Mouse (Mus musculus): ENCODE results near the gene Klc4.

The Klc4 gene

GRCm38 (mm10) chr17:46621324-46621723 is 24.5 kb downstream of the Klc4 start:
- DNase-seq (ENCODE audit: low read depth, low spot score): no peak

DNA sequence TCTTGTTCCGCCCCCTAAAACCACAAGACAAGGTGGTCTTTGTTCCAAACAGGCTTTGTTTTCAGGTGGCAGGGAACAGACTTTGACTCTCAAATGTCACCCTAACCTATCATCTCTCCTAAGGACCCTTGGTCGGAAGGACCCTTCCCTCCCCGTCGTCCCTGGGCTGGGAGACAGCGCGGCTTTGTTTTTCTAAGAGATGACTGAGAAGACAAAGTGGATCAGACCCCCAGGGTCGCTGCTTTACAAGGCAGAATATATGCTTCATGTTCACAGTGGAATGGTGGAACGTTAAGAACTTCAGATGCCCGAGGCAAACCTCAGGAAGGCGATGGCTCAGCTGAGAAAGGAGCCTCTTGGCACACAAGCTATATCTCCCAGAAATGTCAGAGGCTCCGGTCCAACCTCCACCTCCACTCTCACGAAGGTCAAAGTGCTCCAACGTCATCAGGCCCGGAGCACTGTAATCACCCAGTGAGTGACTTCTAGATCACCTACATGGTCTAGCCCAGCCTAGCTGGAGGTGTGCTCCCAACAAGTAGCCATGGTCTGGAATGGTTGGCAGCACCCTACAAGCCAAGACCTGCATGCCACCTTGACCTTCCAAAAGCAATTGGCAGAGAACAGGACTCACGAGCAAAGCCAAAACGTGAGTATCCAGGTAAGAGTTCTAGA is 26.0 kb downstream of the Klc4 start:
- no peak for DNase-seq (ENCODE audit: low read depth, low spot score)

GRCm38 (mm10) chr17:46618769-46619682 is 26.8 kb downstream of the Klc4 start:
- DNase-seq (ENCODE audit: low read depth, low spot score): no peak

DNA sequence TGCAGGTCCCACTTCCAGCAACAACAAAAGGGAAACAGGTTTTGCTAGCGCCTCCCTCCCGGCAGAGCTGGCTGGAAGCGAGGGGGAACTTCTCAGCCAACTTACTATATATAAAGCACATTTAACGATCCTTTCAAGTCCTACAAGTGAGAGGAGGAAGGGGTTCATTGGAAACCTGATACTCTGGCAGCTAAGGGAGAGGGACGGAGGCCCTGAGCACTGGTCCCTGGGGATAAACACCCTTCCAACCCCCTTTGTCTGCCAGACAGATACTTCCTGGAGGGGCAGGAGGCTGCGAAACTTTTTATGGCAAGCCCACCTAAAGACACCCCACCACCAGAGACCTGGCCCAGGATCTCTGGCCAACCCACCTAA is 27.4 kb downstream of the Klc4 start:
- no peak for DNase-seq (ENCODE audit: low read depth, low spot score)

- no peak for DNase-seq (ENCODE audit: low read depth, low spot score)
These were observed 28.0 kb downstream of the Klc4 start for GRCm38 (mm10) chr17:46617799-46618198.

GRCm38 (mm10) chr17:46613229-46613628 is 32.6 kb downstream of the Klc4 start:
- no peak for DNase-seq (ENCODE audit: low read depth, low spot score)

DNA sequence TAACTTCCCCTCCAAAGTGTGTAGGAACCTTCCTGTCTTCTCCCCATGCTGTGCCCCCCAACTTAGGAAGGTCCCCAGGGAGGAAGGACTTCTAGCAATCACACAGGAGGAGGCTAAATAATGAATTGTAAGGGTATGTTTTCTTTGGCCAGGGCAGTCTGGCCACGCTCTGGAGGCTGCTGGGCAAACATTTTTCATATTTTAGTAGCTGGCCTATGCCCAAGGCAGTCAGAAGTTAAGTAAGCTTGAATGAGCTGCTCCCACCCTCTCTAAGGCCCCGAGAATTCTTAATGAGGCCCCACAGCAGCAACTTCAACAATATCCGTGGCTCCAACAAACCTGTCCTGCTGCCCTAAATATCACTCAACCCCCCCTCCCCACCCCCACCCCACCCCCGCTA is 33.0 kb downstream of the Klc4 start:
- no peak for DNase-seq (ENCODE audit: low read depth, low spot score)

DNA sequence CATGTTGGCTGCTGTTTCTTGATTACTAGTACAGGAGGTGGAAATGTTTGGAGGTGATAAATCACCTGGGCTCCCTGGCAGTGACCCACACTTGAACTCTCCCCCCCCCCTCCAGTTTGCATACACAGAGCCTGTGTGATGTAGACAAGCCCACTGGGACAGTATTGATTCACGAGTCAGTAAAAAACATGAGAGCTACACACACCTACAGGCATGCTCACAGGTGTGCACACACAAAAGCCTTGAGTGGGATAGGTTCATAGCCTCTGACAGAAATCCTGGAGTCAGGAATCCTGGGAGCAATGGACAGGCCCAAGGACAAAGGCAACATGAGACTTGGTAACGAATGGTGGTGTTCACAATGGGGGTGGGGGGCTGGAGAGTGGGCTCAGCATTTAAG is 33.6 kb downstream of the Klc4 start:
- no peak for DNase-seq (ENCODE audit: low read depth, low spot score)

DNA sequence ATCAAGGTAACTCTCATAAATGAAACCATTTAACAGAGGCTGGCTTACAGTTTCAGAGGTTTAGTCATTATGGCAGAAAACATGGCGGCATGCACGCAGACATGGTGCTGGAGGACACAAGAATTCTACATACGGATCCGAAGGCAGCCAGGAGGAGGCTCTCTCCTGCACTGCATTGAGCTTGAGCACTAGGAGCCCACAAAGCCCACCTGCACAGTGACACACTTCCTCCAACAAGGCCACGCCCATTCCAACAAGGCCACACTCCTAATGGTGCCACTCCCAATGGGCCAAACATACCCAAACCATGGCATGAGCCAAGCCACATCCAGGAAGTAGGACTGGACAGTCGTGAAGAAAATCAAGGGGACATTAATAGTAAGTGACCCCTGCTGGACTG is 34.5 kb downstream of the Klc4 start:
- DNase-seq (ENCODE audit: low read depth, low spot score): no peak

- DNase-seq (ENCODE audit: low read depth, low spot score): no peak
These were observed 35.9 kb downstream of the Klc4 start for GRCm38 (mm10) chr17:46609721-46610514.

DNA sequence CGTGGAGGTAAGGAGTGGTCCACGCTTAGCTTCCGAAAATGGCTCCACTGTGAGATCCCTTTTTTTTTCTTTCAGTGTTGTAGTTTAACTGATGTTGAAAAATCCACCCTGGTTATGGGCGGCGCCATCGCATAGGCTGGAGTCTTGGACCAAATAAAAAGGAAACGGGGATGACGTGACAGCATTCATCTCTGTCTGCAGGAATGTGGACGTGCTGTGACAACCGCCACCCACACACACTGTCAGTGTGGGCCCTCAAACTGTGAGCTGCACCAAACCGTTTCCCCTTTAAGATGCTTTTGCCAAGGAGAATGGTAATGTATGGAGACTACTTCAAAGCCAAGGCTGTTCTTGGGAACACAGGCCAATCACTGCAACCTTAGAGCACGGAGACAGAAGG is 39.8 kb downstream of the Klc4 start:
- DNase-seq (ENCODE audit: low read depth, low spot score): no peak

DNA sequence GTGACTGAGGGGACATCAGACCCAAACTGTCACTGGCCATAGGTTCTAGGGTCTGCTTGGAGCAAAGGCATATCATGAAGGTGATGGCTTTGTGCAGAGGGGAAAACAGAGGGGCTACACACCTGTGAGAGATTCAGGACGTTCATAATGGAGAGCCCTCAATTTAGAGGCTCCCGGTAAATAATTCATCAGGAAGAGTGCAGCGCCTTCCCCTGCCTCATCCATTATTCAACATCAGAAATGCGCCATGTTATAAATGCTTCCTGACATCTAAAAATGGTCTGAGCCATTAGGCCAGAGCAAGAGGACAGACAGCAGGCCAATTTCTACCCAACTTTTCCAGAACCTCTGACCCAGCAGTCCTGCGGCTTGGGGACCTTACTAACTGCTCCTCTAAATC is 40.7 kb downstream of the Klc4 start:
- DNase-seq (ENCODE audit: low read depth, low spot score): no peak

- DNase-seq (ENCODE audit: low read depth, low spot score): no peak
These were observed 42.6 kb downstream of the Klc4 start for GRCm38 (mm10) chr17:46603229-46603628.

DNA sequence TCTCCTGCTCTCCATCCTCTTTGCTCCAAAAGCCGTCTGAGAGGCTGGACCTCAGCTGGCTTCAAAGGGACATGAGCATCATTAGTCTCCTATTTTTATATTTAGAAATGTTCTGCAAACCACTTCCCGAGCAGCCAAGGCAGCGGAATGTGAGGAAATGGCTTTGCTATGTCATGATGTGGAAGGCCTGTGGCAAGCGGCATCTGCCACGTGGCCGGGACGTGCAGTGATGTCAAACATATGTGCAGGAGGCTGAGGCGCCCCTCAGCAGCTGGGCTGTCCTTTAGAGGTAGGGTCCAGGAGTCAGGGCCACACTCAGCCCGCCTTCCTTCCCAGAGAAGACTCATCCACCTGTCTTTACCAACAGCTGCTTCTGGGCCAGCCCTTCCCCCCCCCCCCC is 43.6 kb downstream of the Klc4 start:
- no peak for DNase-seq (ENCODE audit: low read depth, low spot score)

DNA sequence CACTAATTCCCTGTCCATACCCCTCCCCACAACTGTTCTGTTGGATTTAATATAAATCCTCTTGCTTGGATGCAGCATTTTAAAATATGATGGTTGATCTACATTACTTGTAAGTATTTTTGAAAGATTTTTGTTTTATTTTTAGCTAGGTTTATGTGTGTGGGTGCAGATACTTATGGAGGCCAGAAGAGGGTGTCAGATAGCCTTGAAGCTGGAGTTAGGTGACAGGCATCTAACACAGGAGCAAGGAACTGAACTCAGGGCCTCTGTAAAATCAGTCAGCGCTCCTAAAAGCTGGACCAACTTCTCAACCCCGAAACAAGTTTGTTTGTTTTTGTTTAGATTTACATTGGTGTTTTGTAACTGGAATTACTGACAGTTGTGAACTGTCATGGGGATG is 45.3 kb downstream of the Klc4 start:
- no peak for DNase-seq (ENCODE audit: low read depth, low spot score)

- no peak for DNase-seq (ENCODE audit: low read depth, low spot score)
These were observed 46.9 kb downstream of the Klc4 start for GRCm38 (mm10) chr17:46598963-46599362.

- no peak for DNase-seq (ENCODE audit: low read depth, low spot score)
These were observed 47.9 kb downstream of the Klc4 start for GRCm38 (mm10) chr17:46597956-46598355.

DNA sequence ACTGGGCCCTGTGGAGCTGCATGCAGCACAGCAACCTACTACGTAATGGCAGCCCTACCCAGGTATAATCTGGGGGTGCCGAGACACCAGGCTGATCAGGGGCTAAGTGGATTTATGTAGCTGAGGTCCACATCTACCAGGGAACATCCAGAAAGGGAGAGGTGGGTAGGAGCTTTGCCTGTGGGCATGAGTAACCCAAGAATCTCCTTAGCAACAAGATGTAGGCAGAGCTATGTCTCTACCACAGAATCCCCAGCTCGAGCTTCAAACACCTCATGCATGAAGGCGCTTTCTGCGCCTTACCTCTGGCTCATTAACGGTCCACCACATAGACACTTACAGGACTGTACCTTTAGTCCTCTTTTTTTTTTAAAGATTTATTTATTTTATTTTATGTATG is 50.5 kb downstream of the Klc4 start:
- no peak for DNase-seq (ENCODE audit: low read depth, low spot score)

DNA sequence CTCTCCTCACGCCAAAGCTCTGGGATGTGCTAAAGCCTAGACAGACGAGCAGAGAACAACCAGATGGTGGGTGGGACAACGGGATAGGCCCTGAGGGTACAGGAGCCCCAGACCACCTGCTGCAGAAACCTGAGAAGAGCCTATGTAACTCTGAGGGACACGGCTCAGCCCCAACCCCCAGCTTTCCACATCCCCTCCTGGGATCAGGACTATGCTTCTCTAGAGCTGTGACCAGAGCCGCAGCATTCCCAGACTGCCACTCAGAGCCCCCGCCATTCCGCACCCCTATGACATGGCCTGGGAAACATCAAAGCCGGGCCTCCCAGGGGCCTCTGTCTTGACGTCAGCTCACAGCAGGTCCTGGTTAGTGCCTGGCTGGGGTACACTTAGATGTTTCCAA is 51.2 kb downstream of the Klc4 start:
- DNase-seq (ENCODE audit: low read depth, low spot score): no peak

- no peak for DNase-seq (ENCODE audit: low read depth, low spot score)
These were observed 52.7 kb downstream of the Klc4 start for GRCm38 (mm10) chr17:46593124-46593523.

- DNase-seq (ENCODE audit: low read depth, low spot score): no peak
These were observed 54.4 kb downstream of the Klc4 start for GRCm38 (mm10) chr17:46591406-46591805.

DNA sequence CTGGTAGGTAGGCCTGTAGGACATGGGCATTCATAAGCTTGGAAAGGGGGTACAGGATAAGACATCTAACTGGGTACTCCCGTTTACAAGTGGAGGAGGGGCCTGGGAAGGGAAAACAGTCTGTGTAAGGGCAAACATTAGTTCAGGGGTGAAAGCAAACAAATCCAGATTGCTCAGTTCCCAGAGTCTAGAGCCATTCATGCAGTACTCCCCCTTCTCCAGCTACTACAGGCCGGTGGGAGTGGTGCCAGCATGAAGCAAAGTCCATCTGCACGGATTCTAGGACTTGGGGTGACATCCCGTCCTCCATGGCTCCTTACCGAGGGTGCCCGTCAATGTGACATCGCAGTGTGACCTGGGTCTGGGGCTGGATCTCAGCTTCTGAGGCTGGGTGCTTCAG is 55.4 kb downstream of the Klc4 start:
- no peak for DNase-seq (ENCODE audit: low read depth, low spot score)
